Mouse (Mus musculus): Measurements from ENCODE around the gene Ldlrad3.
A peak's percentile ranks its signal among the peaks of the same experiment; 100 is the strongest.

The Ldlrad3 gene

DNA sequence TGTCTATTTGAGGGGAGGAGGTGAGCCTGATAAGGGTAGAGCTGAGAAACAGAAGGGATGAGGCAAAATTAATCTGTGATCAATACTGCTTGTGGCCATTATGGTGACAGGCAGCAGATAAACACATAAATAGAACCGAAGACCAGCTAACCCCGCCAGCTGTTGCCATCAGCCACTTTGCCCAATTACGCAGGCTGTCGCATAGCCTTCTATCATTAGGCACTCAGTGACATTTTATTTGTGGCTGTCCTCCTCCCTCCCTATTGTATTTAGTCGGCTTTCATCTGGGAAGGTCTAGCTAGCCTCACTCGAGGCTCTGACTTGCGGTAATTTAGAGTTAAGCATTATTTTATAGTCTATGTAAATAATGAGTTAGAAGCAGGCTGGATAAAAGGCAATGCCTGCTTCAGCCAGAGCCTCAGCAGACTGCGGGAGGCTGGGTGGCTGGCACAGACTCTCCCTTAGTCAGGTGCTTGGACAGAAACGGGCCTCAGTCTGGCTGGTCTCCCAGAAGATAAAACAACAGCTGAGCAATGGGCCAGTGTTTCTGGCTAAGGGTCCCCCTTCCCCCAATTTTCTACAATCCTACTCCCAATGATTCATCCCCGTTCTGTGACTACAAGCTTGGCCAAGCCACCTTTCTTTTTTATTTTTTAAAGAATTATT lies 147.8 kb downstream of the Ldlrad3 start:
- DNase-seq (ENCODE audit: low read depth, low spot score): peak; percentile 43

DNA sequence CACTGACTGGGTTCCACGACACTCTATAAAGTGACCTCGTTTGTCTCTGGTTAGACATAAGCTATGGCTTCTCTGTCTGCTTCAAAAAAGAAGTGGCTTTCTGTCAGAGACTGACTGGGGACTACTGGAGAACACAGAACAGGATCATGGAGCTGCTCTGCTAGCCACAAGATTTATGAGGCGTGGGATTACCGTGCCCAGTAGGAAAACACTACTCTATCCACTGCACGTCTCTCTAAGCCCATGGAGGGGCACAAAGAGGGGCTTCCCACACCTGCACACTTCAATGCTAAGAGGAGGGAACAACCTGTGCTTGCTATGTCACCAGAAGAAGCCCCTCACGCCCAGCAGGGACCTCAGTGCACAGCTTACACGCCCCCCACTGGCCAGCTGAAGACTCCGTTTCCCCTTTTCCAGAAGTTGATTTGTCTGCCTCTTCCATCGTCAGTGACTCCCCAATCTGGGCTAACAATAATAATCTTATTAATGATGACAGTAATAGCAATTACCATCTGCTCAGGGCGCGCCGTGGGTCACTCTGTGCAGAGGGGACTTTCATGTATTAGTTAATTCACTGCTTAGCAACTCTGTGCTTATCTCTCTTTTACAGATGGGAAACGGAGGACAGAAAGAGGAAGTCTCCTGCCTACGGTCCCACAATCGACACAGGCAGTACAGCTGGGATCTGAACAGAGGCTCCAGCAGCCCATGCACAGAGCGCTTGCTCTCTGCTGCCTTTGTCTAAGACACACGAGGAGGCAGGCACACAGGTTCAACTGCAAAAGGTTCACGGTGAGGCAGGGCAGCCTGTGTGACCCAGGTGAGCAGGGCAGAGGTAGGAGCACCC lies 149.3 kb downstream of the Ldlrad3 start:
- DNase-seq (ENCODE audit: low read depth, low spot score): no peak

DNA sequence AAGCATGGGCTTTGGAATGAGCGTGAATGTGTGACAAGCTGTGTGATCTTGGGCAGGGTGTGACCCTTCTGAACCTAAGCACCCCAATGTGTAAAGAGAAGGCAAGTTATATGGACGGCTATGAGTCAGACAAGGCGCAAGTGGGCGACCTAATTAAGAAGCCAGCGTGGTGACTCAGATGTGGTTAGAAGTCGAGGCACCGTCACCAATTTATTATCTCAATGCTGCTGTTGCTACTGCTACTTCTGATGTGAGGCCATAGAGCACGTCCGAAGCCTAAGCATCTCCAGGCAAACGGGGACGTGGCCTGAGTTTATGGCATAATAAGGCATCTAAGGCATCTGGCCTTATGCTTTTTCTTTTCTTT lies 151.7 kb downstream of the Ldlrad3 start:
- no peak for DNase-seq (ENCODE audit: low read depth, low spot score)

DNA sequence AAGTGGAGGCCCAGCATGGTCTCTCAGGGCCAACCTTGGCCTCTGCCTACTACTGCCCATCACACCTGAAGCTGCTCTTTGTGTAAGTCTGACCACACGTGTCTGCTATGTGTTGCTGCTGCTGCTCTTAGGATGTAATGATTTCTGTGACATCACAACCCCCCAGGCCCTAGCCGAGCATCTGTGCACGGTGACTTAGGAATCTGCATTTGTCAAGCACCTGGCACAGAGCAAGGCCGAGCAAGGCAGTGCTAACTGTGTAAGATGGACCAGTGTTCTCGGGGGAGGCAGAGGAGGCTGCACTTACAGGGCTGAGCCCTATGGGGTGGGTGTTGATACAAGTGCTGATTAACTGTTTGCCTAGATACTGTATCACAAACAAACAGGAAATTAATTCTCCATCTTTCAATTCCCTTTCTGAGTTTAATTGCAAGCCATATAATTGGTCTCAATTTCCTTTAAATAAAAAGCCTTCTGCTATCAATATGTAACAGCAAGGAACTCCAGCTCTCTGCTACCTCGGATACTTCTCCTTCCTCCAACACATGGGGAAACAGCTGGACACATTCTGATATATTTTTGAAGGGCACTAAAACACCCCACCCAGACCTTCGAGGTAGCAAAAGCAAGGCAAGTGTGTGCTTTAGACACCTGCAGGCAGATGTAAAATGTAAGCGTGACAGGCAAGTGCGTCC lies 152.2 kb downstream of the Ldlrad3 start:
- no peak for DNase-seq (ENCODE audit: low read depth, low spot score)

DNA sequence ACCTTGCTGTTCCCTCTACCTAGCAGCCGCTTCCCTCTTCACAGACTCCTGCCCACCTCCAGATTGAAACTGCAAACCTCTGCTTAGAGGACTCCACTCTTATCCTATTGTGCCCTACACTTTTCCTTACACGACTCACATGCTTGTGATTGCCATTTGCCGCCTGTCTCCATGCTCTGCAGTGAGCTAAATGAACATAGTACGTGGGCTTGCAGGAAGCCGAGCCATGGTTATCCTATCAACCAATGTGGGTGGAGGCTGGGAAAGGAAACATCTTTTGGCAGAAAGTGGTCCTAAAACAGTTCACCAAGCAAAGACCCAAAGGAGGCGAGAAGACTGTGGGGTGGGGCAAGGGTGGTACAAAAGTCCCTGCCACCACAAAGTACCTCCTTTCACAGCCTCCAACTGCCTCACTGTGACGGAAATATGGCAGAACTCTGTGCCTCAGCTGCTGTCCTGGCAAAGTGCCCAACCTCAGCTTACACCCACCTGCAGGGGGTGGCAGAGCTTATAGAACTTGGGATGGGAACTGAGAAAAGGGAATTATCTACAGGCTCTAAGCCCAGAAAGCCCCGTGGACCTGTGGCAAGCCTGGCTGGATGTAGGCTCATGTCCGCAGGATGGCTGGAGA lies 153.4 kb downstream of the Ldlrad3 start:
- no peak for DNase-seq (ENCODE audit: low read depth, low spot score)

DNA sequence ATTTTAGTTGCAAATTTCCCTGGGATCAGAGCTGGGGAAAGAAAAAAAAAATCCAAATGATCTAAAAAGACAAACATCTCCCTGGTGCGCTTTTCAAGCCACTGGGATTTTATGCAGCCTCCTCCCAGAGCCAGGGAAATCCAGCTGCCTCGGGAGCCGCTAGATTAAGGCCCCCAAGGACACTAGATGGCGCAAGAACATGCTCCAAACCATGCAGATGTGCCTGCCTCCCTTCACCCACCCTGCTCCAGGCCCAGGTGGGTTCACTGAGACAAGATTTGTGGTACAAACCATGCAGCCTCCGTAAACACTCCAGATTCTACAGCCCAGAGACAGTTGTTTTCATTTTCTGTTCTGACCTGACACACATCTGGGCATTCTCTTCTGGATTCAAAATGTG lies 155.5 kb downstream of the Ldlrad3 start:
- DNase-seq (ENCODE audit: low read depth, low spot score): peak; percentile 39

DNA sequence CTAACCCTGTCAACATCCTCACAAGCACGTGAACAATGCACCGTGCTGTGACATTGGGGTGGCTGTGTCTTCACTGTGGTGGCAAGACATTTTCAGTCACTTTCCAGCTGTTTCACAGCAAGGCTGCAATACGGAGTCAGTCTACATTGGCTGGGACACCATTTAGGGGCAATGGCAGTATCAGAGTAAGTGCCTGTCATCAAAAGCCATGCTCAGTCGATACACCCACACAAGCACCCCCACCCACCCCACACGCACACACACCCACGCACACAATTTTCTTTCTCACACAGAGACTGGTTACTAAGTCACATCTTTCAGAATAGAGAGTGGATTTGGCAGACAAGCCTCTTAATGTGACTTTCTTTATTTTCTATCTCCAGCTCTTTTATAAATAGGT lies 156.0 kb downstream of the Ldlrad3 start:
- no peak for DNase-seq (ENCODE audit: low read depth, low spot score)

DNA sequence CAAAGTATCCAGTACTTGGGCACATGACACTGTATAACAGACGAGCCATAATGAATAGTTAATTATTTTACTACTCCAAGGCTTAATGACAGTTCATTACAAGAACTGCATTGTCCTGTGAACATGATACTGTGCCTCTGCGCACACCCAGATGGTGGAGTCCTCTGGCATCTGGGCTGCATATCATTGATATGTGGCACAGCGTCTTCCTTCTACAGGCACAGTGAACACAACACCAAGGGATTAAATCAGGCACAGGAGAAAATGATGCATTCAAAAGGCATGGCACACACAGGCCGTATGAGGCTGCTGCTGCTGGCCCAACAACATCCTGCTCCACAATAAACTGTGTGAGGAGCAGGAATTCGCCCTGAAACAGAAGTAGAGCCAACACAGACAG lies 156.5 kb downstream of the Ldlrad3 start:
- DNase-seq (ENCODE audit: low read depth, low spot score): no peak

DNA sequence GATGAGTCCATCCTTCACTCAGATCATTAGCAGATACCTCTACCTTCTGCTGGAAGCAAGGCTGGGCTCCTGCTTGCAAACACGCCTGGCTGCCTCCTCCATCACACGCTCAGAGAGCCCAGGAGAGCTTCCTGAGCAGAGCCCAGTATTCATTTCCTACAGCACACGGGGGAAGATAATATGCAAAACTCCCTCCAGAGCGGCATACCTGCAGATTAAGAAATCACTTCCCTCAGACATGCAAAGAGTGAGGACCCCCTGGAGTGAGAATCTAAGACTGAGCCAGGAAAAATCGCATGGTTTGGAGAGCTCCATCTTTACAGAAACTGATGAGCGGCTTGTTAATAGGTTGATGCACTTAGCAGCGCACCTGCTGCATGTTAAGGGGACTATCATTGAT lies 158.9 kb downstream of the Ldlrad3 start:
- no peak for DNase-seq (ENCODE audit: low read depth, low spot score)

DNA sequence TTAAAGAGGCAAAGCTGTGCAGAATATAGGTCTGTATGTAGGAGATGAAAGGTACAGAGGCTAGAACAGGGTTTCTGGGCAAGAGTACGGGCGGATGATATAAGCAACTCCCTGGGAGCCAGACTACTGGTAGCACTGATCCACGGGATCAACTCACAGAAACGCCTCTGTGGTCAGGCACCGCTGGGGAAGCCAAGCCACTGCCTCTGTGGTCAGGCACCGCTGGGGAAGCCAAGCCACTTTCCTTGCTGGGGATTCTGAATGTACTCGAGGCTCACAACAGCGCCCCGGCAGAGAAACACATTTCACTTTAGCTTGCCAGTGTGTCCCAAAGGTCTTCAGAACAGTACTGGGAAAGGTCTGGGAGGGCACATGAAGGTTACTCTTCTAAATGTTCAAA lies 160.0 kb downstream of the Ldlrad3 start:
- DNase-seq (ENCODE audit: low read depth, low spot score): no peak

DNA sequence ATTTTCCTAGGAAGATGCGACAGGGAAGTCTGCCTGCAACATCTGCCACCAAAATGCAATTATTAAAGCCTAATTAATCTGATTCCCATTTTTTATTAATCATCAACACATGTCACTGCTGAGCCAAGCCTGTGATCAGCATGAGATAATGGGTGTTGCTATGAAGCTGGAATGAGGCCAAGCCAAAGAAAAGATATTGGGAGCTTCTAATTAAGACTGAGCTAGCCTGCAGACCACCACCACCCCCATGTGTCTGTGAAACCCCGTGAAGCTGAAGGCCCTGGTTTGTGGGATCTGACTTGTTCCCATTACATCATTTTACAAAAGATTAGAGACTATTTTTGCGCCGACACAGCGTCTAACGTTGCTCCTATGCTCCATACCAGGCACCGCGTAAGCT lies 161.7 kb downstream of the Ldlrad3 start:
- DNase-seq (ENCODE audit: low read depth, low spot score): no peak

DNA sequence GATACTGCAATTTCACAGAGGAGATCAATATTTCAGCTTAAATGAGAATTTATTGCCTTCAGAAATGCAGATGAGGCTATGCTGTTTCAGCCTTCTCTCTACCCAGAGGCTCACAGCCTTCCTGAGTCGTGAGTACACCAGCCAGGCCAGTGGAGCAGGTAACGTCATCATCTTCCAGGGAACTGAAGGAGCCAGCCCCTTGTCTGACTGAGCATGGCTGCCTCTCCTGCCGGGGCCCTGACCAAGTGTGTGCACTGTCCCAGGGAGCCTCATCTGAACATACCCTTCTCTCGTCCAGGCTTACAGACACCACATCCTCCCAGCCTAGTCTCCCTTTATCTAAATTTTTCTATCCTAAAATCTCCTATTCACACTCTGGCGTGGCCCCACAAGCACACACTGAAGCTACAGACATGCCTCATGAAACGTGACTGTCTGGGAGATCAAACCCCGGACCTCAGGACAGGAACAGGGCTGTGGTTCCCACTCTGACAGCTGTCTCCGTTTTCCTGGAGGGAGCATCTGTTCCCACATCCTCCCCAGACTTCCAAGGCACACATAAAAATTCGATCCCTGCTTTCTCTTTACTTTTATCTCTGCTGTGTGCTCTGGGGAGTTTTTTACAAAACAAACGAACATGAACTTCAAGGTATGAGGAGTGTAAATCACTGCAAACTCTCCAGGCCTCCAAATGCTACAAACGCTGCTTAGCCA lies 164.7 kb downstream of the Ldlrad3 start:
- DNase-seq (ENCODE audit: low read depth, low spot score): no peak

DNA sequence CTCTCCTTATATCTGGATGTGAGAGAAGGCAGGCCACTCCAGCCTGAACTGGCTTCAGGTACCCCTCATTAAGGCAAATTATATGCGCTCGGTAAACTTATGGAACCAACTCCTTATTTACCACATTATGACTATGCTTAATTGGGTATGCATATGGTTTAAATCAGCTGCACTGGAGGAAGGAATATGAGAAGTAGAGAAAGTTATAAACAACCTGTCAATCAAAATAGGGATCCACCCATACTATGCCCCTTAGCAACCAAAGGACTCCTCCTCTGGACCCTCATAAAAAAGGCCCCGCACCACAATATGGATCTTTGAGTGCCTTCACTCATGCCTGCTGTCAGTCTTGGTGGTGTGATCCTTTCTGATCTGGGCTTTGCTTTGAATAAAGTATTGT lies 165.6 kb downstream of the Ldlrad3 start:
- DNase-seq (ENCODE audit: low read depth, low spot score): no peak

DNA sequence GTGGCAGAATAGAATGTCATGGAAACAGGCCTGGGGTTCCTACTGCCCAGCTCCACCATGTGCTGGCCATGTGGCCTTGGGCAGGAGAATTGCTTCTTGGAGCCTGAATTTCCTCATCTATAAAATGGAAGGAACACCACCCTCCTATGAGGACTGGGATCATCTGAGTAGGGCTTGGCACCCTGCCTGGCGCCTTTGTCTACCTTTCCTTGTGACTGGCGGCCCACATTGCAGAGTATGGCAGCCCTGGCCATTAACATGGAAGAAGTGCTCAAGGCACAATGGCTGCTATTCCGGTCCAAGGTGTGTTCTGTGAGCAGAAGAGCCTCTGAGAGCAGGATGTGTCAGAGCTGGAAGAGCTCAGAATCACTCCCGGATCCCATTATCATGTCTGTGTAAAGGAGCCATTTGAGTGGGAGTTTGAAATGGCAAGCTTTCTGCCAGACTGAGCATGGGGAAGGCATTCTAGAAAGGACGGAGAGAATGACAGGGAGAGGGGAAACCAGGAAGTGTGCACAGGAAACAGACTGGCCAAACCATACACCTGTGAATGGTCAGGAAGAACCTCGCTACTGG lies 171.6 kb downstream of the Ldlrad3 start:
- no peak for DNase-seq (ENCODE audit: low read depth, low spot score)

DNA sequence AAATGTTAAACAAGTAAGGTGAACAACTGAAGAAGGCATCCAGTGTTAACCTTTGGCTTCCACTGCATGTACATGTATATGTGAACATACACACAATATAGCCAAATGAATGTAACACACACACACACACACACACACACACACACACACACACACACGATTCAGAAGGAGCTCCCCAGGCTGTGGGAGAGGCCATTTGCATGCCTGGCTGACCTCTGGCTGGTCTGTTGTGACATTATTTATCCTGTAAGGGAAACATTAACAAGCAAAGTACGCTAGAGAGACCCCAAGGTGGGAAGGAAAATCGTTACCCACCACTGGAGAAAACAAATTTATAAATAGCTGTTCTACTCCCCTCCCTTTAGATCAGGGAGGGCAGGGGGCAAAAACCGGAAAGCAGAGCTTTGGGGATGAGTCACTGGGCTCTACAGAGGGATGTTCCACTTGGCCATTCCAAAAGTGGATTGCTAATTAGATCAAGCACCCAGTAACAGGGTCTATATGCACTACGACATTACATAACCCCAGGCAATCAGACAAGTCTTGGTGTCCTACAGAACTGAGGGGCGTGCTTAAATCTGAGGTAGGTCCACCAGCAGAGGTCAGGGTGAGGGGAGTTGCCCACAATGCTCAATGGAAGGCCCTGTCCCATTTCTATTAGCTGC lies 174.7 kb downstream of the Ldlrad3 start:
- no peak for DNase-seq (ENCODE audit: low read depth, low spot score)

DNA sequence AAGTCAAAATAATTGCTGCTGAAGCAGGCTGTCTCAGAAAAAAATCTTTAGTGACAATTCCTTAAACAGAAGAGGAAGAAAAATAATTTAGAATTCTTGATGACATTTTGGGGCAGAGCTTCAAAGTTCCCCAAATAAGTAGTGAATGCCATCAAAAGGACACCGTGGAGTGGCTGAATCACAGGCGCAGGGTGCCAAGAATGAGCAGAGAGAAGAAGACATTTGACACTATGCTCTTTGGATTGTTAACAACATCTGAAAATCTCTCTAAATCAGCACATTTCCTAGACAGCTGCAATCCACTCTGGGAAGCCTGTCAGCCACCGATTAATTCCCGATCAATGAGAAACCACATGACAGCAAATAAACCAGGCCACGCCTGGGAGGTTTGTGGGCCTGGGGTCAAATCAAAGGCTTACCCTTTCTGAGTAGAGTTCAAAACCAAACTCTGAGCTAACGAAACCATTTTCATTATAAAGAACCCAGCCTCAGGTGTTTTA lies 176.4 kb downstream of the Ldlrad3 start:
- peak; percentile 40 for DNase-seq (ENCODE audit: low read depth, low spot score)

DNA sequence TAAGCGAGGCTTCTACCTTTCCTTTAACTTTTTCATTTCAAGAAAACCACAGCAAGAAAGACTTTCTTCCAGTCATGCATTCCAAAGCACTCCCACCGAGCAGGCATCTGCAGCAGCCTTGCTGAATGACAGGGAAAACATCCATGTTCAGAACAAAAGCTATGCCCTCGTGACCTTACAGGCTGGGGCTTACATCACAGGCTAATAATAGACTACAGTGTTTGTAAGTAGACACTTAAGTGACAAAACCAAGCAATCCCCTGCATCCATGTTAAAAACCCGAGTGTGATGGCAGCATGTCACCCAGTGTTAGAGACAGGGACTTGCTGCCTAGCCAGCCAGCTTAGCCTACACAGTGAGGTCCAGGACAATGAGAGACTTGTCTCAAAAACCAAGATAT lies 180.0 kb downstream of the Ldlrad3 start:
- DNase-seq (ENCODE audit: low read depth, low spot score): no peak

DNA sequence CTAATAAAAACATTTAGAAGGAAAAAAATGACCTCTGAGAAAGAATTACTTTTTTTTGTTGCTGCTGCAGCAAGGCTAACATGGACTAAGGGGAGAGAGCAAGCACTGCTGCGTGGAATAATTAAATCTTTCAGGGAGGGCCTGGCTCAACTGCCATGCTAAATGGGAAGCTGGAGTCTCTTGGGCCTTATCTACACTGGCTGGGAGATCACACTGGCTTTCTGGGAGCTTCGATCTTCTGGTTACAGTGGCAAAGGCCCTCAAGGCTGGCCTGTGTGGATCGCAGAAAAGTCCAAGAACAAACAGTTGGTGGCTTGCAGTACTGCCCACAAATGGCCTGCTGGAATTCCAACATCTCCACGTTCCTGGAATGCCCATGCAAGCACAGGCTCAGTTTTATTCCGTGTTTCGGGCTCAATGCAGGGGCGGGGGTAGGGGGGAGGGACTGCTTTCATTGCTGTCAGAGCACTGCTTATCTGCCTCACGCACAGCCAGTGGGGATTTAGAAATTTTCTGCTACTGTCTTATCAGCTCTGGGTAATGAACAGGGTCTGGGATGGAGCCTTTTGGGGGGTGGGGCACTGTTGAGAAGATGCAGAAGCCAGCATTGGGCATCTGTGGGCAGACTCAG lies 180.7 kb downstream of the Ldlrad3 start:
- DNase-seq (ENCODE audit: low read depth, low spot score): no peak

DNA sequence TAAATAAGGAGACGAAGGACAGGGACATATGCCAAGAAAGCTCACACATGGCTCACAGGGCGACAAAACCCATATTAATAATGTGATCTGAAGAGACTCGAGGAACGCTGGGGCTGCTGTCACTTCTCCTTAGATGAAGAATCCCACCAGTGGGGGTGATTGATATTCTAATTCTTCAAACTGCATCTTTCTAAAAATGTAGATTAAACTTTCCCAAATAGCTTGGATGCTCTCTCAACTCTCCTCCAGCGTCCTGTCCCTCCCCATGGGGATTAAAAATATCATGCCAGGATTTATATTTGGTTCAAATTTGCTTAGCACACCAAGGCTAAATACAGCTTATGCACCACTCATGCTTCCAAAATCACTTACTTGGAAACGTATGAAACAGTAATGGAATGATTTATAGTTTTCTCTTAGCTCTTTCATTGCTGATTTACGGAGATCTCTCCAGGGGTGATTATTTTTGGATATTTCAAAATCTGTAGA lies 182.4 kb downstream of the Ldlrad3 start:
- DNase-seq (ENCODE audit: low read depth, low spot score): no peak
